Mouse (Mus musculus) kidney, postnatal 10 days (tissue): ENCODE data around the gene Trcg1.

Source experiments
- DNase-seq: peaks from one replicate; pipeline ENCODE4 v3.0.0; 2021; ENCODE audit warnings: mixed read lengths

The Trcg1 gene

GRCm38 (mm10) chr9:57233142-57233541 lies 3.2 kb upstream of the Trcg1 start:
- DNase-seq, result no peak

DNA sequence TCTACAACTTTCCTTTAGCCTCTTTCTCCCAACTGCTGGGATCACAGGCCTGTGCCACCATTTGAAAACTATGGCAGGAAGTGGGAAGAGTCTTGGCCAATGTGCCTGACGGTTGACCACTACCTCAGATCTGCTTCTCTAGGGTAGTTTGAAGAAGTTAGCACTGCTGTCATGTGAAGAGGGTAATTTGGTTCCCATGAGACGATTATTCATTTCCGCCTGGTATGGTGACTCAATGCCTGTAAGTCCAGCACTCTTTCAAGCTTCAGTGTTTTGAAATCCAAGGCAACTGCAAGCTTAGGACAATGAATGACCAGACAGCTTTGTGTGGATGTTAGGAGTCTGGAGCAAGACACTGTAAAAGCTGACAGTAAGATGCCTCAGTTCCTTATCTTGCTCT lies 2.6 kb upstream of the Trcg1 start:
- no peak for DNase-seq

DNA sequence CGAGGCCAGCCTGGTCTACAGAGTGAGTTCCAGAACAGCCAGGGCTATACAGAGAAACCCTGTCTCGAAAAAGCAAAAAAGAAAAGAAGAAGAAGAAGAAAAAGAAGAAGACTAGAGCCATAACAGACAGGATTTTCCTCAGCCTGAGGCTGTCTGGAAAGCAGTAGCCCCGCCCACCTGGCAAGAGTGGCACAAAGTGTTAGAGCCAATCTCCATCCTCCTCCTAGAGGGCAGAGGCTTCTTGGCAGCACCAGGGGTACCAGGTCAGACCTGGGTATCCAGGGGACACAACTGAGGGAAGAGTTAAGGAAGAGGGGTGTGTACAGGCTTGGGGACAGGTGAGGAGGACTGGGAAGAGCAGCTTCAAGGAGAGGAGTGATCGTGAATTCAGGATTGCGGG lies 1.3 kb downstream of the Trcg1 start:
- DNase-seq, result no peak

DNA sequence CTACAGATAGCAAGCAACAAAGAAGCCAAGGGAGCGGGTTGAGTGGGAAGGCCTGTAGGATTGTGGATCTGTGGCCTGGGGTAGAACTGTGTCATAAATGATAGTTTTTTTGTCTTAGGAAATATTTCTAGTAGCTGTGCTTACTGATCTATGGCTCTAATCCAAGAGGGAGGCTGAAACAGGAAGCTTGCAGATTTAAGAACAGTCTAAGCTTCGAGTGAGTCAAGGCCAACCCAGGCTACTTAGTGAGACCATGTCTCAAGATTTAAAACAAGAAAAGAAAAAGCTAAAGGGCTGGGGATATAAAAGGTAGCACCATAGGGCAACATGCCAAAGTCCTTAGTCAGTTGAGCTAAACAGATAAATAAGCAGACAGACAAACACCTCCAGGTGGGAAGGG lies 1.9 kb downstream of the Trcg1 start:
- no peak for DNase-seq

GRCm38 (mm10) chr9:57241111-57241510 lies 4.8 kb downstream of the Trcg1 start:
- DNase-seq, result no peak

- no peak for DNase-seq
Measured at GRCm38 (mm10) chr9:57242916-57243315, 6.6 kb downstream of the Trcg1 start.

DNA sequence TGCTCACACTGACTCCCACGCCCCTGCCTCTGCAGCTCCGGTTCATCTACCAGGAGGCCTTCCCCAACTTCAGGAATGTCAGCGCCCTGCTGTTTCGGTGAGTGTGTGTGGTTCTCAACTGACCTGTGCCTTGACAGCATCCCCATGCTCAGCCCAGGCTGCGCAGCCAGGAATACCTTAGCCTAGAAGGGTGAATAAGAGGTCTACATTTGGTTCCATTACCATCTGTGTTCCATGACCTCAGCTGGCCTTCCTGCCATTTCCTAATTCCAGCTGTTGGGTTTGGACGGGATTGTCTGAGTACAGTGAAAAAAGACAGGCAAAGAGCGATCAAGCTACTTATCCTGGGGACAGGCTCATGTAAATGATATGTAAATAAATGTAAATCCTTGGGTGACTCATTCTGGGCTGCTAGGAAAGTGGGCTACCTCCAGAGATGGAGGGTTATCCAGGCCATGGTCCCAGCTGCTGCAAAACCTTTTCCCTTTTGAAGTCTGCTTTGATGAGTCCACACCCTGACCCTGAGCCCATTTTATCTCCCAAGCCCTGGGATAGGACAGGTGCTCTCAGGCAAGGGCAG lies 7.8 kb downstream of the Trcg1 start:
- no peak for DNase-seq

- no peak for DNase-seq
Measured at GRCm38 (mm10) chr9:57246482-57246881, 10.1 kb downstream of the Trcg1 start.

DNA sequence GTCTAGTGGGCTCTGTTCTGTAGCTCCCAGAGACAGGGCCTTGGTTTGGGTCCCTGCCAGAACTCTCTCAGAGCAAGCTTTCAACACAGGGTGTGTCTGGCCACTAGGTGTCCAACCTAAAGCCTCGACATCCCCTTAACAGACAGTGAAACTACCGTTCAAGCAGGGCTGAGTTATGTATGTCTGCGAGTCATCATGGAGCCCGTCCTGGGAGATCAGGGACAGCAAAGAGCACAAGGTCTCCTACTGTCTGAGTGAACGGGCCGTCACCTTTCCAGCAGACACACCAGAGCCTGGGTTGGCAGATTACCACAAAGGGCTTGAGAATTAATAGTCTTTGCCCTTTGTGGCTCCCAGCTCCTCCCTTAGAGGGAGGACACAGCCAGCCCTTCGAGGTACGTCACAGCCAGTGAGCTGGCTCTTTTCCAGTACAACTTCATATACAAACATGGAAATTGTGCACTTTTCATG lies 10.9 kb downstream of the Trcg1 start:
- peak; percentile 55 for DNase-seq

DNA sequence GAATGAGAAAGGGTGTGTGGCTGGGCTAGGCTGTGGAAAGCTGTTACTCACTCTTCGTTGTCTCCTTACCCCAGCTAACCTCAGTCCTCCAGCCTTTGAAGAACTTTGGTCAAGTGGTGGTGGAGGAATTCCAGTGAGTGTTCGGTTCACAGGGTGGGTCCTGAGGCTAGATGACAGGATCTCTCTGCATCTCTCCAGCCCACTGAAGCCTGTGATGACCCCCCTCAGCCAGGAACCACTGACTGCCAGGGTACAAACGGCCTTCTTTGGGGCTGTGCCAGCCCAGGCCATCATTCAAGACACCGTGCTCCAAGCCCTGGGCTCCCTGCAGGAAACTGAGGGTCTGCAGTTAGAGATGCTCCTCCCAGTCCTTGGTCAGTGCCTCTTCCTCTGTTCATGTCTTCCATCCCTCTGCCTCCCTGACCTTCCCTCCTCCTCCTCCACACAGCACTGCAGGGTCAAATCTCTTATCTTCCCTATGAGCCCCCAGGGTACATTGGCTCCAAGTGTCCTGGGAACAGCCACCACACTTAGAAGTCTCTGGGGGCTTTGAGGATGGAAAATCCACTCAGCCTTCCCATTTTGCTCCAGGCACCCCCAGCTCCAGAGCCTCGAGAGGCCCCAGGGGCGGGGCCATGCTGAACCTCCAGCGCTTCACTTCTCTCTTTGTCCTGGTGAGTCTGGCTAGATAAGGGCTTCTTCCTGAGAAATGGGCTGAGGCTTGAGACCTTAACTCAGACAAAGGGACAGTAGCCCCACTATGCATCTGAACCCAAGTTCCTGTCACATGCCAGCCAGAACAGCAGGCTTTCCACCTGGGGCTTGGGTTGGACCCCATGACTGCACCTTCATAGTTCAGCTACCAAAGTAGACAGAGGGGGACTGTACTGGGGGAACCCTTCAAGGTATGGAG lies 11.9 kb downstream of the Trcg1 start:
- DNase-seq, result no peak

GRCm38 (mm10) chr9:57250026-57250425 lies 13.7 kb downstream of the Trcg1 start:
- DNase-seq, result no peak

- DNase-seq, result no peak
Measured at GRCm38 (mm10) chr9:57251139-57251538, 14.8 kb downstream of the Trcg1 start.

DNA sequence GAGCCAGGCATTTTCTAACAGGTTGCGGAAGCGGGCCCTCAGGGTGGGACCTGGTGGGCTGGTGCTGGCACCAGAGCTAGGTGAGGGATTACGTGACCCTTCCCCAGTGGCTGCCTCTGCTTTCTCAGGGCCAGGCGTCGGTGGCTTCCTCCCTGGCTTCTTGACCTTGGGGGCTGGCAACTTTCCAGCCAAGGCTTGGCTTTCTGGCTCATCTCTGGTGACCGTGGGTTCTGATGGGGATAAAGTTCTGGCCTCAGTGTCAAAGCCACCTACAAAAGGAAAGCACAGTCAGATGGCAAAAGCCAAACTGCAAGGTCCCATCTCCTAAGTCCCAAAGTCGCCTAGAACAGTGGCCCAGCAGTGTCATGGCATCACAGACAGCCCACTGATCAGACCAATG lies 17.7 kb downstream of the Trcg1 start:
- DNase-seq, result peak; percentile 39

DNA sequence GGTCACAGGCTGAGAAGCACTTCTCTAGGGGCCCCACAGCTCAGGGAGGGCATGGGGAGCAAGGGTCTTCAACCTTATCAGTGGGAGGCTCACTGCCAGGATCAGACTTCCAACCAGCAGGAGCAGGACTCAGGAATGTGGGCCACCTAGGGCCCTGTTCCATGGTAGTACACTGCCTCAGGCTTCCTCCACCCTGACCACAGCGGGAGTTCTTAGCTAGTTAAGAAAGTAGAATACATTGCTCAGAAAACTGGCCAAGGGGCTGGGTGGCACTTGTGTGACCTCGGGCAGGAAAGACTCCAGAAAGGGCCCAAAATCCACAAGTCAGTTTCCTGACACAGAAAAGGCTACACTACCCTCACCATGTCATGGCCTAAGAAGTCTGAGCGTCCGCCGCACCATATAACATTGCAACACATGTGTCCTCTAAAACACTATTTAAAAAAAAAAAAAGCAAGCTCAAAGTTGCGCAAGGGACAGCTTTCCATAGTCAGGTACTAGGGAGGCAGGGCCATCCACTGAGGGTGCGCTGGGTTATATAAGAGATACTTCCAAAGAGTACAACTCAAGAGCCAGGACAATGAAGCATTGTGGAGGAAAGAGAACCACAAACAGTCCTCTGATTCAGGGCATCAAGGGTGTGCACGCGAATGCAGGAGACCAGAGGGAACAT lies 18.6 kb downstream of the Trcg1 start:
- DNase-seq, result no peak

DNA sequence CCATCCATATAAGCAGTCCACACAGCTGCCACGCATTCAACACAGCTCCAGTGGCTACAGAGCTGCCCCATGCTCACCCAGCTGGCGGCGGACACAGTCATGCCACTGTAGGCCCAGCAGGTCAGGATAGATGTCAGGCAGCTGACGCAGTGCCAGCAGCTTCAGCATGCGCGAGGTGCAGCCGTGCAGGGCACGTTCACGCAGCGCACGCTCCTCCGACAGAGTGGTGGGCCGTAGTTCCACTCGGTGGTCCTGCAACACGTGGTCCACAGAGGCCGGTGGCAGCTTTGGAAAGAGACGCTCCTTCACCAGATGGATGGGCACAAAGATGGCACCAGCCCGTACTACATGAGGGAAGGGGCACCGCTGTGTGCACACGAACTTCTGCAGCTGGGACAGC lies 20.0 kb downstream of the Trcg1 start:
- no peak for DNase-seq

GRCm38 (mm10) chr9:57256861-57257260 lies 20.5 kb downstream of the Trcg1 start:
- no peak for DNase-seq

DNA sequence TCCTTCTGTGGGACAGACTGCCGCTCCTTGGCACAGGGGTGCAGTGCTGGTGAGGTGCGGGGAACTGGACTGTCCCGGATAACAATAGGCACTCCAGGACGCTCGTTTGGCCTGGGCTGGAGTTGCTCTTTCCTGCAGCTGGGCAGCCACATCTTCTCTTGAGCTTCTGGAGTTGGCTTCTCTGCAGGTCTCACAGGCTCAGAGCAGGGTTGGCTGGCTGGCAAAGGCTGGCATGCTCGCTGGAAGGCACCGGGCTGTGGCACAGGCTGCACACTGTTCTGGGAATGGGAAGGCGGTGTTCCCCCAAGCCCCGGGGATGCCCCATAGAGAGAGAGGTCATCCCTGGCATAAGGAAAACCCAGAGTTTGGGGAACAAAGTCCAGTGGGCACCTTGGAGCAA lies 21.3 kb downstream of the Trcg1 start:
- DNase-seq, result no peak

- peak; percentile 97 for DNase-seq
Measured at GRCm38 (mm10) chr9:57259736-57260135, 23.4 kb downstream of the Trcg1 start.

GRCm38 (mm10) chr9:57260940-57261339 lies 24.6 kb downstream of the Trcg1 start:
- DNase-seq, result peak; percentile 26

DNA sequence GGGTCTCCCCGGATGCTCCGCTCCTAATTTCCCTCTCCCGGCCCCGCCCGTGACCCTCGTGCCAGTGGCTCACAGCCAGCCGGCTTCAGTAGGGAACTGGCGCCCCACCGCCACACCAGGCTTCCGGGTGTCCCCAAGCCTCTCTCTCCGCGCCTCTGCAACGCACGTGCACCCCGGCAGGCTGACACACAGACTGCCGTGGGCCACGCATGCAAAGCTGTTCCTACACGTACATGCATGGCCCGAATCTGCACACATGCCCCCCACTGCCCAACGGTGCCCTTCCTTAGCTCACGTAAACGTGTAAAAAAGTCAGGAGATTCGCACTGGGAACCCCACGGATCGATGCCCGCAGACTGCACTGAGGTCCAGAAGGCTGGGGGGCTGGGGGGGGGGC lies 25.2 kb downstream of the Trcg1 start:
- DNase-seq, result peak; percentile 80

GRCm38 (mm10) chr9:57261913-57262794 lies 25.8 kb downstream of the Trcg1 start, which contains the start of gene 1700017B05Rik:
Gene 1700017B05Rik, minus strand, starts transcription at chr9:57262612.
- peak; percentile 87 for DNase-seq
